Mouse (Mus musculus) left cerebral cortex, adult 8-10 months (tissue): Measurements from ENCODE around the gene Ormdl1. TPM values are rescaled to one million over a fixed set of nuclear protein-coding genes. Genes with fewer than 3 reads are reported as not detected.
"Not testable (repeated sequence)": the region's sequence is repeated elsewhere in the genome, so short reads cannot be mapped to it uniquely, and the experiment has no call there.

Experiments used
- DNase-seq, 2 experiments: peaks; one replicate each; pipeline ENCODE4 v3.0.0; 2022; ENCODE audit warnings: low spot score in 2 of 2
- total RNA-seq, 4 experiments: library from RNA; stranded (reverse); gene quantifications; 2 replicates each; pipeline ENCODE4 v1.2.4; 2022

Ormdl1 gene
- 1 to 10 TPM; 6.4 to 9.4 (median 8.8) TPM for total RNA-seq

- peak; percentile 93 to 96 for DNase-seq
Observed at GRCm38 (mm10) chr1:53296581-53297383, at the start of gene Ormdl1, which contains the start of the genes Pms1 and Gm28778. Gene Ormdl1, plus strand, starts transcription at chr1:53297095. Gene Pms1, minus strand, starts transcription at chr1:53297018. Gene Gm28778, plus strand, starts transcription at chr1:53297111.

GRCm38 (mm10) chr1:53264958-53265612, 31.8 kb upstream of the Ormdl1 start:
- not testable (repeated sequence) for DNase-seq

DNA sequence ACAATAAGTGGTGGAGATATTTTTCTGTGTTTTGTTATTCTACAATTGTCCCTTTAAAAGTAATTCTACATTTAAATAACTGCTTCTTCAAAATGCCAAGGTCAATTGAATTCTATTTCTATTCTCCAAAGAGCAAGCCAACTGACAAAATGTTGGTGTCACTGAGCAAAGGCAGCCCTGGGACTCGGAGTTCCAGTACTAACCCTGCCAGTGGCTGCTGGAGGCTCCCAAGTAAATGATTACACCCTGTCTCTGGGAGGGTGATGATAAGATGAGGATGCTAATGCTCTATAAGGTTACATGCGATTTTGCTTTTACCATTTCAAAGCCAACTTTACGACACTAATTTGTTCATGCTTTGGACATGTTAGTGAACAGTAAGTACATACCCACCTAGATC, 27.0 kb upstream of the Ormdl1 start:
- no peak for DNase-seq

- peak; percentile 7 to 13 for DNase-seq
Observed at GRCm38 (mm10) chr1:53272646-53273045, 24.2 kb upstream of the Ormdl1 start.

DNA sequence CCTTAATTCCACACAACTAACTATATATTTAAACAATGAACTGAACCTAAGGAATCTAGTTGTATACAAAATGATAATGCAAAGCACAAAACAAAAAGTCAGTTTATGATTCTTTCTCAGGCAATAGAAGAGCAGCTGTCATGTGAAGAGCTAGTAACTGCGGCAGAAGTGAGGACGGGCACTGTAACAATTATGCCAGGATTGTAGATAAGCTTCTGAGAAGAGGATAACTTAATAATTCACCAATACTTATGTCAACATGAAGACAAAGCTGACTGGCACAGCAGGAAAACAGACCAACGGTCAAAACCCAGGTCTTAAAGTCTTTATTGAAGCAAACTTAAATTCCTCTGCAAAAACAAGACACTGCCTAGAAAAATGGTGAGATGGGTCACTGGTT, 5.7 kb upstream of the Ormdl1 start:
- no peak for DNase-seq

DNA sequence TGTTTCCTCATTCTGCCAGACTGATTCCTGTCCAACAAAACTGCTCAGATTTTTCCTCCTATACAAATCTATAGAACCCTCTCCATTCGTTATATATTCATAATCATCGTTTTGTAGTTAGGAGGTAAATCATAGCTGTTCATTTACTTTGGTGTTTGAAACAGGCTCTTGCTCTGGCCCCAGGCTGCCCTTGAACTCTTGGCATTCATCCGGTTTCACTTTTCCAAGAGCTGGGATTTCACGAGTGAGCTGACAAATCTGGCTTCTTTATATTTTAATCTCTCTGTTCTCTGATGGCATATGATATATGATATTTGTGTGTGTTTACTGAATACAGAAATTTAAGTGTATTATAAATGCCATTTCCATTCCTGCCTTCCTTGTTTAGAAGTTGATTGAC, 3.6 kb downstream of the Ormdl1 start:
- DNase-seq, result no peak

- peak; percentile 73 to 78 for DNase-seq
Observed at GRCm38 (mm10) chr1:53312989-53313967, 16.4 kb downstream of the Ormdl1 start, which contains the start of gene Osgepl1. Gene Osgepl1, plus strand, starts transcription at chr1:53313624.

DNA sequence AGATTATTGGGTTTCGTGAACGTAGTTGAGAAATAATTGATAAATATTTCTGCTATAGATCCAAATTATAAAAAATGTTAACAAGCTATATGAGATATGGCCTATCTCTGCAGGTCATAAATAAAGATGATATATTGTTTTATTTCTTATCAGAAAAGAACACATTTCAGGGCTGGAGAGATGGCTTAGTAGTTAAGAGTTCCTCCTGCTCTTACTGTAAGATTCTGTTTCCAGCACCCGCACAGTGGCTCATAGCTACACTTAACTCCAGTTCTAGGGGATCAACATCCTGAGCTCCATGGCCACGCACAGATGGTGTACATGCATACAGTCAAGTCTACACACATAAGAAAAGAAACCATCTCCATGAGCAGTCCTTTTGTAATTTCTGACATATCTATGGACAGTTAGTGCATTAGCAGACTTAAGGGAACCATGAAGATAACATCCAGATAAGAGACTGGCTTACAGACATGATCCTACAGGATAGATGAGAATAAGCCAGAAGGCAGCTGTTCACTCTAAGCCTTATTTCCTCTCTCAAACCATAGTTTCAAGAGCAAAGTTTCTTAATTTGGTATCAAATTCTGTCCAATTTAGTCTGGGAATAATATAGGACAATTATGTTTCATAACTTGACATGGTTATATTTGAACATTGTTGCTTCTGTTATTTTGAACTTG, 24.9 kb downstream of the Ormdl1 start:
- DNase-seq, result no peak

GRCm38 (mm10) chr1:53323254-53323653, 26.4 kb downstream of the Ormdl1 start:
- DNase-seq, result no peak

DNA sequence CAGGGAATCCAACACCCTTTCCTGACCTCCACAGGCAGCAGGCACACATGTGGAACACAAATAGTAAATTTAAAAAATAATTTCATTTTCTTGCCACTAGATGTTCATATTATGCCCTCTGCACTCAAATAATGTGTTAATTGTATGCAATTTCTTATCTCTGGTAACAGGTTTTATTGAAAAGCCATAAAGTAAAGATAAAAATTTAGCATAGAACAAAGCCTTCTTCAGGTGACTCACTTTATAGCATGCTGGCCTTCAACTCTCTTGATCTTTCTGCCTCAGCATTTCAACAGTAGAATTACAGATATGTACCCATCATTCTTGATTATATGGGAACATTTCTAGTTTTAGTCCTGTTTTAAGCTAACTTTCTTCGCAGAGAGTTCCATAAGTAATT, 27.4 kb downstream of the Ormdl1 start:
- DNase-seq, result no peak

DNA sequence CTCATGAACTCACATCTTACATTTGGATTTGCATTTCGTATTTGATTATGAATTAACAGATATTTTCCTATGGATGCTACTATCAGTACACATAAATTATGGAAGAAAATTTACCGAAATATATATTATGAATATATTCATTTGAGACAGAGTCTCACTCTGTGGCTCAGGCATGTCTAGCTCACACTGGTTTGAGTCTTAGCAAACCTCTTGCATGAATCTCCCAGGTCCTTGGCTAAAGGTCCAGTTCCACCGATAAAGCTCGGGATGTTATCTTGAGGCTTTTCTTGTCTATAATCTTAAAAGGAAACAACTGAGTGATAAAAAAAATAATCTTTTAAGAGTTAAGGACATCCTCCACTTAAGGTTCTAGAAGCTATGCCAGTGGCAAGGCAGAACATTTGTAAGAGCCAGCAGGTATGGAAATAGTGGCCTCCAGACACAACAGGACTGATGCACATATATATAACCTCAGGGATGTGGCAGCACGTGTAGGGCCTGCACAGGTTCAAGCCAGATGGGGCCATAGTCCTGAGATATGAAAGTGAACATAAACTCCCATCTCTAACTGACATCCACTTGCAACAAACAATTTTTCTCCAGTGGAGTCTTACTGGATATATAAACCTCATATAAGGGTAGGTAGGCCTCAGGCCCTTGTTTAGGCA, 28.1 kb downstream of the Ormdl1 start:
- no peak for DNase-seq

- DNase-seq, result not testable (repeated sequence)
Observed at GRCm38 (mm10) chr1:53333527-53333926, 36.6 kb downstream of the Ormdl1 start.

- no peak for DNase-seq
Observed at GRCm38 (mm10) chr1:53335465-53335864, 38.6 kb downstream of the Ormdl1 start.

DNA sequence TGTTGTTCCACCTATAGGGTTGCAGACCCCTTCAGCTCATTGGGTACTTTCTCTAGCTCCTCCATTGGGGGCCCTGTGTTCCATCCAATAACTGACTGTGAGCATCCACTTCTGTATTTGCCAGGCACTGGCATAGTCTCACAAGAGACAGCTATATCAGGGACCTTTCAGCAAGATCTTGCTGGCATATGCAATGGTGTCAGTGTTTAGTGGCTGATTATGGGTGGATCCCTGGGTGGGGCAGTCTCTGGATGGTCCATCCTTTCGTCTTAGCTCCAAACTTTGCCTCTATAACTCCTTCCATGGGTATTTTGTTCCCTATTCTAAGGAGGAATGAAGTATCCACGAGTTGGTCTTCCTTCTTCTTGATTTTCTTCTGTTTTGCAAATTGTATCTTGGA, 40.5 kb downstream of the Ormdl1 start:
- DNase-seq, result not testable (repeated sequence)

- no peak for DNase-seq
Observed at GRCm38 (mm10) chr1:53341071-53341470, 44.2 kb downstream of the Ormdl1 start.

DNA sequence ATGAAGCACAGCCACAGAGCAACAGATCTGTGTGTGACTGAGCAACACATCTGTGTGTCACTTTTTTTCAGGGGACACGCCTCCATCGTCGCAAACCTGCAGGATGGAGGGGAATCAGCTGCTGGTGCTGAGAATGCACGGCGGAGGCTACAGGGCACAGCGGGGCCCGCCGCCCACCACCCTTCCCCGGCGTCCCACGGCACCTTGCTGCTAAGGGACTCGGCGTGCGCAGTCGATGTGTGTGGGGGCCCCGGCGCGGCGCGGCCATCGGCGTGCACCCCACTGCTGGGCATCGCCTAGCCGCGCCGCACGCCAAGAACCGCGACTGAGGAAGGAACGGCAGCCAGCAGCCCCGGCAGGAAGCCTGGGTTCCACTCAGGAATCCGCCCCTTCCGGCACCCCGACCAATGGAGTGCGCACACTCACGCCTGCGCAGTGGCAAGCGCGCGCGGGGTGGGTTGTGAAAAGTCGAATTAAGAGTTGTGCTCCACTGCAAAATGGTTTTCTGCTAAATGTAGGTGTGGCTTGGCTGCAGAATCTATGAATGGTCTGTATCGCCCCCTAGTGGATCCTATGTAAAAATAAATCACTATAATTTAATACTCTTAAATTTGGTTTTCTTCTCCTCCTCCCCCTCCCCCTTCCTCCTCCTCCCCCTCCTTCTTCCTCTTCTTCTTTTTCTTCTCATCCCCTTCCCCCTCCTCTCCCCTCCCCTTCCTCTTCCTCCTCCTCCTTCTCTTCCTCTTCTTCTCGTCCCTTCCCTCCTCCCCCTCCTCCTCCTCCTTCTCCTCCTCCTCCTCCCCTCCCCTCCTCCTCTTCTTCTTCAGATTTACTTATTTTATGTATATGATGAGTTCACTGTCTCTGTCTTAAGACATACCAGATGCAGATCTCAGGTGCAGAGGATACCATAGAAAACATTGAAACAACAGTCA, 55.7 kb downstream of the Ormdl1 start, which contains the start of the genes Asdurf, Gm28551 and Asnsd1:
Gene Asdurf (minus strand): TSS at position 293 of the 935 bp plus-strand sequence.
Gene Gm28551 (minus strand): TSS at position 341 of the 935 bp plus-strand sequence.
Gene Asnsd1 (minus strand): TSS at position 426 of the 935 bp plus-strand sequence.
- DNase-seq, result peak; percentile 93 to 95

DNA sequence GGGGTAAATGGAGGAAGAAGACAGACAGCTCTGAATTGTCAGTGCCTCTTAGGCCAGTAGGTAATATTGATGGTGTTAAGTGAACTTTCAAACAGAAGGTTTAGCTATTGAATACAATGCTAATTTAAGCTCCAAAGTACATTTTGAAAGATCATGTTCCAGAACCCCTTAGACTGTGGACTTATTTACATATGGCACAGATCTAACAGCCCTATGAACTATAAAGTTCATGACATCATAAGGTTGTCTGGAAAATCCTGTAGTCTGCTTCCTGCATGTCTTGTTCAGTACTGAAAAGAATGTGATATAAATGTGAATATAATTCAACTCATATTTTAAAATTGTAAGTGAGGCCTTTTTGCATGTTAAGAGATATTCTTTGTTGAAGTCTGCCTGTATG, 62.1 kb downstream of the Ormdl1 start:
- no peak for DNase-seq
